Mouse (Mus musculus) bone marrow macrophage, adult 2 months (primary cell): ENCODE measurements around the gene Gna11.

Source experiments
- CTCF ChIP-seq: IDR thresholded peaks from 2 replicates; pipeline ENCODE4 v1.5.1; 2012; ENCODE audit warnings: low read depth, mild to moderate bottlenecking, low read length, moderate library complexity
- POLR2A ChIP-seq: IDR thresholded peaks from 2 replicates; pipeline ENCODE4 v1.6.1; 2012; ENCODE audit warnings: mild to moderate bottlenecking, low read depth, low read length, borderline replicate concordance

GRCm38 (mm10) chr10:81525017-81525694 is 19.8 kb downstream of the Gna11 start:
- no peak for TF ChIP-seq POLR2A
- no peak for TF ChIP-seq CTCF
